In genomic region chr4:46450020-46450518, GRCm38 (mm10) we compare ENCODE assay signal across 8 mouse cellular contexts. TPM values are rescaled to one million over a fixed set of nuclear protein-coding genes. Genes with fewer than 3 reads are reported as not detected.
DNase-seq lines count a peak whose midpoint lies in the region; ATAC-seq and TF ChIP-seq lines count a peak whose summit lies in the region.

No protein-coding gene starts in this region.

- peak overlapping the region; percentile 46 for H3K4me3 ChIP-seq in lung, adult 2 months (replicated peaks; ENCODE audit: extremely low read depth, low read depth, low read length)
- H3K4me3 ChIP-seq in embryonic facial prominence, embryonic 14.5 days (ENCODE audit: low read depth, low read length) = peak overlapping the region; percentile 92
- peak overlapping the region; percentile 94 for H3K4me3 ChIP-seq in intestine, embryonic 15.5 days (replicated peaks)
- peak overlapping the region; percentile 93 for H3K4me3 ChIP-seq in neural tube, embryonic 12.5 days

- intact Hi-C loops in left cerebral cortex, postnatal 10 days (cut with DNase I) = loop anchor here (5.0 kb wide), 1 partner anchor 58 kb away; no protein-coding TSS in a partner anchor

- TF ChIP-seq POLR2A in lung, adult 2 months (IDR thresholded peaks at IDR 0.05; ENCODE audit: borderline replicate concordance, extremely low read depth, low read depth, low read length) = no peak

- ATAC-seq in embryonic facial prominence, embryonic 14.5 days (ENCODE audit: low read depth) = no peak
- ATAC-seq in intestine, embryonic 15.5 days = no peak
- no peak for ATAC-seq in neural tube, embryonic 12.5 days (ENCODE audit: low FRiP score, low read depth)

- no peaks in the 10 kb centered on the region for H3K36me3 ChIP-seq in embryonic facial prominence, embryonic 14.5 days (ENCODE audit: control insufficient read depth, insufficient read depth, low read length)
- H3K36me3 ChIP-seq in intestine, embryonic 15.5 days = no peaks in the 10 kb centered on the region
- H3K36me3 ChIP-seq in neural tube, embryonic 12.5 days = no peaks in the 10 kb centered on the region

- no peak for TF ChIP-seq CTCF in lung, adult 2 months (IDR thresholded peaks at IDR 0.05; ENCODE audit: insufficient read depth, low read length)

- no peaks in the 10 kb centered on the region for H3K9me3 ChIP-seq in embryonic facial prominence, embryonic 14.5 days (ENCODE audit: control insufficient read depth, low read length)
- no peaks in the 10 kb centered on the region for H3K9me3 ChIP-seq in intestine, embryonic 15.5 days
- no peaks in the 10 kb centered on the region for H3K9me3 ChIP-seq in neural tube, embryonic 12.5 days

- no peak for DNase-seq in lung, adult 2 months
- no peak for DNase-seq in lung, postnatal 14 days
- no peak for DNase-seq in embryonic facial prominence, embryonic 14.5 days (ENCODE audit: low spot score)
- no peak for DNase-seq in left cerebral cortex, postnatal 10 days (ENCODE audit: extremely low spot score in 1 of 2, low spot score in 2 of 2)
- DNase-seq in right cerebral cortex, adult 2 months (ENCODE audit: low spot score in 2 of 2) = no peak
- no peak for DNase-seq in kidney, postnatal 10 days

- peaks cover 6% of the 10 kb centered on the region for H3K4me1 ChIP-seq in lung, adult 2 months (ENCODE audit: control insufficient read depth, insufficient read depth, low read length)
- H3K4me1 ChIP-seq in embryonic facial prominence, embryonic 14.5 days (ENCODE audit: control insufficient read depth, insufficient read depth, low read length) = peaks cover 18% of the 10 kb centered on the region
- peaks cover 12% of the 10 kb centered on the region for H3K4me1 ChIP-seq in intestine, embryonic 15.5 days (replicated peaks)
- peaks cover 27% of the 10 kb centered on the region for H3K4me1 ChIP-seq in neural tube, embryonic 12.5 days

- peak overlapping the region; percentile 80 for H3K4me2 ChIP-seq in embryonic facial prominence, embryonic 14.5 days (ENCODE audit: low read depth, low read length)
- peak overlapping the region; percentile 81 for H3K4me2 ChIP-seq in intestine, embryonic 15.5 days (replicated peaks)
- H3K4me2 ChIP-seq in neural tube, embryonic 12.5 days (replicated peaks) = peak overlapping the region; percentile 88

- H3K27me3 ChIP-seq in embryonic facial prominence, embryonic 14.5 days (replicated peaks; ENCODE audit: control insufficient read depth, insufficient read depth, low read length) = no peaks in the 10 kb centered on the region
- H3K27me3 ChIP-seq in intestine, embryonic 15.5 days (replicated peaks) = no peaks in the 10 kb centered on the region
- no peaks in the 10 kb centered on the region for H3K27me3 ChIP-seq in neural tube, embryonic 12.5 days (replicated peaks)

- peak overlapping the region; percentile 99 for H3K27ac ChIP-seq in embryonic facial prominence, embryonic 14.5 days (replicated peaks; ENCODE audit: low read depth, low read length)
- peak overlapping the region; percentile 100 for H3K27ac ChIP-seq in intestine, embryonic 15.5 days
- 0 out of 2 replicates have a peak overlapping the region, but pooled peaks have one; percentile 26 for H3K27ac ChIP-seq in neural tube, embryonic 12.5 days

- H3K9ac ChIP-seq in embryonic facial prominence, embryonic 14.5 days (ENCODE audit: low read depth, low read length) = peak overlapping the region; percentile 95
- peak overlapping the region; percentile 98 for H3K9ac ChIP-seq in intestine, embryonic 15.5 days
- H3K9ac ChIP-seq in neural tube, embryonic 12.5 days = peak overlapping the region; percentile 97

- 36% methylated on average over 7 of the region's 7 CpGs for WGBS in lung, adult 2 months
- 29% methylated on average over 7 of the region's 7 CpGs for WGBS in embryonic facial prominence, embryonic 14.5 days
- WGBS in intestine, embryonic 15.5 days = 19% methylated on average over 7 of the region's 7 CpGs
- WGBS in neural tube, embryonic 12.5 days = 28% methylated on average over 7 of the region's 7 CpGs

RNA-seq across cellular contexts. Expression of gene Anp32b, which starts 0.6 kb away (rescaled TPM):
- 14.4 and 19.2 TPM in 2 replicates for polyA plus RNA-seq in lung, adult 2 months (2012; rRNA removed)
- polyA plus RNA-seq in embryonic facial prominence, embryonic 14.5 days (2014; fragmentation: Nextera tagmentation; extraction: Ambion mirVana) = 238 and 251 TPM in 2 replicates
- polyA plus RNA-seq in intestine, embryonic 15.5 days (2015; fragmentation: Nextera tagmentation; extraction: Ambion mirVana) = 260 and 262 TPM in 2 replicates
- polyA plus RNA-seq in neural tube, embryonic 12.5 days (2016; fragmentation: Nextera tagmentation; extraction: Ambion mirVana) = 194 and 196 TPM in 2 replicates
- total RNA-seq in left cerebral cortex, postnatal 10 days (2021) = 10 to 100 TPM; 52.0 to 52.7 TPM

RNA-seq across cellular contexts. Expression of gene Hemgn, which starts 36.8 kb away (rescaled TPM):
- not detected in 2 replicates for polyA plus RNA-seq in lung, adult 2 months (2012; rRNA removed)
- 0.47 and 0.51 TPM in 2 replicates for polyA plus RNA-seq in embryonic facial prominence, embryonic 14.5 days (2014; fragmentation: Nextera tagmentation; extraction: Ambion mirVana)
- polyA plus RNA-seq in intestine, embryonic 15.5 days (2015; fragmentation: Nextera tagmentation; extraction: Ambion mirVana) = 4.8 and 6.4 TPM in 2 replicates
- polyA plus RNA-seq in neural tube, embryonic 12.5 days (2016; fragmentation: Nextera tagmentation; extraction: Ambion mirVana) = 2.3 and 3.5 TPM in 2 replicates
- not detected for total RNA-seq in left cerebral cortex, postnatal 10 days (2021)

RNA-seq across cellular contexts. Expression of gene Nans, which starts 39.0 kb away (rescaled TPM):
- polyA plus RNA-seq in lung, adult 2 months (2012; rRNA removed) = 20.1 and 21.6 TPM in 2 replicates
- 75.3 and 79.9 TPM in 2 replicates for polyA plus RNA-seq in embryonic facial prominence, embryonic 14.5 days (2014; fragmentation: Nextera tagmentation; extraction: Ambion mirVana)
- 102 and 113 TPM in 2 replicates for polyA plus RNA-seq in intestine, embryonic 15.5 days (2015; fragmentation: Nextera tagmentation; extraction: Ambion mirVana)
- polyA plus RNA-seq in neural tube, embryonic 12.5 days (2016; fragmentation: Nextera tagmentation; extraction: Ambion mirVana) = 65.4 and 70.7 TPM in 2 replicates
- 10 to 100 TPM; 30.7 to 35.0 TPM for total RNA-seq in left cerebral cortex, postnatal 10 days (2021)

Comparison
In these comparisons a context has a peak if more than half of its experiments do, and no peak if none do; other contexts are left out.
1. H3K27ac ChIP-seq: peak in every context shown above with its lines; median percentile 100 in intestine, embryonic 15.5 days; 99 in embryonic facial prominence, embryonic 14.5 days; 26 in neural tube, embryonic 12.5 days.